Mouse (Mus musculus) brain, embryonic 14.5 days (tissue): ENCODE measurements around the gene Slc25a33. TPM values are rescaled to one million over a fixed set of nuclear protein-coding genes. Genes with fewer than 3 reads are reported as not detected.
A peak's percentile ranks its signal among the peaks of the same experiment; 100 is the strongest.

Source experiments
- DNase-seq: peaks from one replicate; pipeline ENCODE4 v3.0.0-alpha.2; 2011; ENCODE audit warnings: low read depth
- CTCF ChIP-seq: fragments of 200-500 bp; IDR thresholded peaks from 2 replicates; pipeline ENCODE4 v1.5.1; 2012; ENCODE audit warnings: inconsistent platforms, mild to moderate bottlenecking, moderate library complexity, borderline replicate concordance; ENCODE audit not compliant: insufficient read depth, insufficient read length; ENCODE audit errors: extremely low read depth
- POLR2A ChIP-seq: fragments of 200-500 bp; IDR thresholded peaks from 2 replicates; pipeline ENCODE4 v1.6.1; 2012; ENCODE audit warnings: mild to moderate bottlenecking, inconsistent platforms, borderline replicate concordance; ENCODE audit not compliant: poor library complexity, insufficient read depth, insufficient read length, severe bottlenecking; ENCODE audit errors: extremely low read depth
- polyA plus RNA-seq: library from polyadenylated mRNA; depleted of rRNA; stranded (reverse); fragments of >200 nt; gene quantifications from 2 replicates; pipeline ENCODE4 v1.2.3, GENCODE M21; 2012; rRNA removed

The Slc25a33 gene
- polyA plus RNA-seq, 1 experiment = 16.1 TPM

DNA sequence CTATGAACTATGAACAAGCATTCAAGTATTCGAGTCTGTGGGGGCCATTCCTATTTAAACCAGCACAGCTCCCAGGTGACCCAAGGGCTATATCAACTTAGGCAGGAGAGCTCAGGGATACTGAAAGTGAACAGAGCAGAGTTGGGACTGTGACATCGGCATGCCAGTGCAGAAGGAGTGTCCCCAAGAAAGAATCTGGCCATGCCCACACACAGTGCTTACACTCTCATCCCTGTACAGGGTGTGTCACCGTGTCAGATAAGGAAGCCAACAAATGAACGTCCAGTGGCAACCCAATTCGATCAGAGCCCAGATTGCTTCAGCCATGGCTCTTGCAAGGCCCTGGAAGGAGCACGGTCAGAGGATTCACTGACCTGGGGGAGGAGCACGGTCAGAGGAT, 68.8 kb downstream of the Slc25a33 start:
- no peak for TF ChIP-seq POLR2A
- TF ChIP-seq CTCF = no peak
- no peak for DNase-seq

DNA sequence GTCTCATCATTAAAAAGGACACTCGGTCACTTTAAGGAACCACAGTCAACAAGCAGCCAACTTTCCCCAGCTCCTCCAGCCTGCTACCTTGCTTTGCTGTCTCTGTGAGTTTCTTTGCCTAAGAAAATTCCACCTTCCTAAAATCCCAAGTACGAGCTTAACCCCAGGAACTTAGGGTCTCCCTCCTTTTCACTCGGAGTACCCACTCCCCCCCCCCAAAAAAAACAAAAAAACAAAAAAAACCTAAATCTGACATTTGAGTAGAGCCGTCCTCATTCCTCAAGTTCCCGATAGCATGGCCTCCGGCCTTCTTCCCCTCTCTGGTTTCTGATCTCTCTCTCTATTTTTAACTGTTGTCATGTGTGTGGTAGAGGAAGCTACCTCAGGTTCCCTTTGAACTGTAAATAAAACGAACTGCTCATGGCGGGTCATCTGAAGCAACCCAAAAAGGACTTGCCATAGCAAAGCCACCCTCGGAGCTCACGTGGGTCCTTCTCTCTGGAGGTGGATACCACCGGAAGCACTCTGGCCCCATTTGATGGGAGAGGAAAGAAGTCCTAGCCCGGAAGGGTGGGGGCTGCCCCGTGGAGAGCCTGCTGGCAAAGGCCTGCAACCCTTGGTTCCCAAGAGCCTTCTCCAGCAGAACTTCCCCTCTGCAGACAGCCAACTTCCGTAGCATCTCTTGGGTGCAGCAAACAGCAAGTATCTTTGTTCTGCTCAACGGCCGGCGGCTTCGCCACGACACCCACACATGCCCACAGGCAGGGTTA, 71.7 kb downstream of the Slc25a33 start, which contains the start of gene Pik3cd:
Gene Pik3cd (minus strand): TSS at position 362 of the 770 bp plus-strand sequence.
- DNase-seq = no peak
- TF ChIP-seq POLR2A = no peak
- no peak for TF ChIP-seq CTCF

DNA sequence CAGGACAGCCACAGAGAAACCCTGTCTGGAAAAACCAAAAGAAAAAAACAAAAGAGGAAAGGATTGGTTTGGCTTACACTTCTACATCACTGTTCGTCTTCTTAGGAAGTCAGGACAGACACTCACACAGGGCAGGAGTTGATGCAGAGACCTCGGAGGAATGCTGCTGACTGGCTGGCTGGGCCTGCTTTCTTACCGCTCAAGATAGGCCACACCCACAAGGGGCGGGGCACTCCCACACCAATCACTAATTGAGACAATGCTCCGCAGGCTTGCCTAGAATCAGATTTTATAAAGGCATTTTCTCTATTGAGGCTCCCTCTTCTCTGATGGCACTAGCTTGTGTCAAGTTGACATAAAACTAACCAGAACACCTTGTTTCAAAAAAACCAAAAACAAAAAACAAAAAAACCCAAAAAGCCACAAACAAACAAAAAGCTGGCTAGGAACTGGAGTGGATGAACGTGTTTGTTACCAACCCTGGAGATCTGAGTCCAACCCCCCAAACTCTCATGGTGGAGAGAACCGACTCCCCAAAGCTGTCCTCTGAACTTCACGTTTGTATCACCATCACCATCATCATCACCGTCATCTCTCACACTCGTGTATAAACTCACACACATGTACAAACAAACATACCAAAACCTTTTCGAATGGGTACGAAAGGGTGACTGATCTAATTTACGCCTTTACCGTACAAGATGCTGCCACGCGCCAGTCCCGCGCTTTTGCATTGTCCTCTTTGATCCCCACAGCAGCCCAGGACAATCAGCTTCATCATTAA, 72.5 kb downstream of the Slc25a33 start:
- DNase-seq = peak; percentile 47
- no peak for TF ChIP-seq POLR2A
- no peak for TF ChIP-seq CTCF

DNA sequence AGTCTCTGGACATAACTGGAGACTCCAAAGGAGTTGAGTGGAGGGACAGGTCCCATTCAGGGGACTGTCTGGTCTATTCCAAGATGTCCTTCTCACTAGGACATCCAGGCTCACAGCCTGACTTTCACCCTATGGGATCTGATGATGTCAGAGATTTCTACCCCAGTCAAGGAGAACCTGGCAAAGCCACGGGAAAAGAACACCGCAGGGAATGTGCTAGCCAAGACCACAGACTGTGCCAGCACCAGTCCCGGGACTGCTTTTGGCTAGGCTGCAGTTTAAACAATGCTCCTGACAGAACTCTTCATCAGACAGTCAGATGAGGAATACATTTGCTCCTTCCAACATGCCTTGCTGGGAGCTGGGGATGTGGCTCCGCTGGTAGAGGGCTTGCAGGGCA, 74.1 kb downstream of the Slc25a33 start:
- DNase-seq = no peak
- TF ChIP-seq CTCF (no peak), POLR2A (no peak)

DNA sequence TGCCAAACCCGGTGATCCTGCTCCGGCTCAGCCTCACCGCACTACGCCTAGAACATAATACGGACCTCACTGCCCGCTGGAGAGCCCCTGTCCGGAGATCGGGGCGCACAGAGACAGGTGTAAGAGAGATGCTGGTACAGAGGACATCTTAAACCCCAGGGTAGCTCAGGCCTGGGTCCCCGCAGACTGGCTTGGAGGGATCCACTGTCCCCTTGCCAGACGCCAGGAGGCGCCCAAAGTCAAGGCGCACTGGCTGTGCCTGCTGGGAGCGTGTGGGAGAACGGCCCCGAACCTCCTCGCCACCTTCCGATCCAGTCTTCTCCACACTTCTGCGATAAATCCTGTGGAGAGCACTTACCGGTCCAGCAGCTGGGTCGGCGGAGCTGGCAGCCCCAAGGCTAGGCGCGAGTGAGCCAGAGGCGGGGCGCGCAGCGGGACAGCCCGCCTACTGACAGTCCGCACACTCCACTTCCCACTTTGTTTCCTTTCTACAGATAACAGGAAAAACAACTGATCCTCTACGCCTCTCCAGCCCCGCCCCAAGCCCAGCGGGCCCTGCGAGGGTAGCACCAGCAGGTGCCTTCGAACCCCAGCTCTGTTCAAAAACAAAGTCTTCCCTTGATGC, 75.8 kb downstream of the Slc25a33 start:
- TF ChIP-seq CTCF (peak; percentile 63), POLR2A (no peak)
- DNase-seq = peak; percentile 73

DNA sequence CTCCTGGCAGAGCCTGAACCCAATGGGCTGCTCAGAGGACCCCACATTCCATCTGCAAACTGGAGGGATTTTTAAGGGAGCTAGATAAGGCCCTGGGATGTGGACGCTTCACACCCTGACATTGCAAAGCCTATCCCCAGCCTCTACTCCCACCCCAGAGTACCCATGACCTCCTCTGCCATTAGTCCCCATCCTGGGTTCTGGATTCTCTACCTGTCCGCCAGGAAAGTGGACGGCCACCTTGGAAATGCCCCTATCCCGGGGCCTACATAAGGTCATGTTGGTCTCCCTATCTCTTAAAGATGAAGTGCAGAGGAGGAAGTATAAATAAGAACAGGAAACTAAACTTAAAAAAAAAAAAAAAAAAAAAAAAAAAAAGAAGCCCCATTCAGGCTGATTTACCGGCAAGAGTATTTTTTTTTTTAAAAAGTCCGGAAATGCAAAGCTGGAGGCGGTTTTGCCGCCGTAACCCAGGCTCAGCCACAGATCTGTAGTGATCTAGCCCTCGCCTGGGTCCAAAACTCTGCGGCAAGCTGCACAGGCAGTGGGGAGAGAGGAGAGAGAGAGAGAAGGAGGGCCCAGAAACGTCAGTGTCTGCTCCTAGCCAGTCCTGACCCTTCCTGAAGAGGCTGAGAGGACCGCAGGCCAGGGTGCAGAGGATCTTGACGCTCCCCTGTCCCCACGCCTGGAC, 76.4 kb downstream of the Slc25a33 start:
- TF ChIP-seq POLR2A (no peak), CTCF (no peak)
- DNase-seq = no peak

DNA sequence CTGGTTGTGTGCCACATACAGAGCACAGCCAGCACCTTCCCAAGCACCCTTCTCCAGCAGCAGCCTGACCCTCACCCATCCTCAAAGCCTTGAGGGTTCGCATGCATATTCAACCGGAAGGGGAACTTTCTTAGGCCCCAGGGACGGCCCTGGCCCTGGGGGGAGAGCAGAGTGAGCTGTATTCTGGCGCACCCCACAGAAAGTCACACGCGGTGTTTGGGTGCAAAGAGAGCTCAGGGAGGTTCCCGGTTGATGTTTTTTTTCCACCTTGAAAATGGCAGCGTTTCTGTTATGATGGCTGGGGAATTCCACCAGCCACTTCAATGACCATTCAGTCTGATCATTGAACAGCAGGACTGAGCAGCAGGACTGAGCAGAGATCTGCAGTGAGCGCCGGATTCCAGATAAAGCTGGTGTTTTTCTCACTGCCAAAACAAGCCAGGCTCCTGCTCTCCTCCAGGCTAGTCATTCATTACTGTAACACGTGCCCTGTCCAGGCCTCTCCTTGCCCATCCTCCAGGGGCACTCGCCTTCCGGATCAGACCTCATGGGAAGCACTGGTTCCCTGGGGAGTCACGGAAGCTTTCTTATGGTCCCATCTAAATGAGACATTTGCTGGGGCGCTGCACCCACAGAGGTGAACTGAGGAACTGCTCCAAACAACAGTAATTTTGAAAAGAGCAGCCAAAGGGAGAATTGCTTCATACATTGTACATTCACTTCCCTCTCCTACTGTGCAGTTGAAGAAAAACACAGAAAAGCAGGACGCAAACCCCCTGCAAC, 77.7 kb downstream of the Slc25a33 start:
- DNase-seq = peak; percentile 15
- 0 out of 2 replicates have a peak, but pooled peaks have one; percentile 6 for TF ChIP-seq CTCF
- no peak for TF ChIP-seq POLR2A

Other genes with a start within 250 kb of the Slc25a33 start
- gene Clstn1, start 187.8 kb downstream of the Slc25a33 start, polyA plus RNA-seq = 51.4 and 145 TPM in 2 replicates
- 14.5 and 22.4 TPM in 2 replicates for gene Pik3cd, start 71.7 kb downstream of the Slc25a33 start, polyA plus RNA-seq
- gene Tmem201, start 36.2 kb downstream of the Slc25a33 start, polyA plus RNA-seq = 67.6 and 74.0 TPM in 2 replicates
- 5.2 and 6.4 TPM in 2 replicates for gene Spsb1, start 180.8 kb upstream of the Slc25a33 start, polyA plus RNA-seq
- gene H6pd, start 234.7 kb upstream of the Slc25a33 start, polyA plus RNA-seq = 3.2 and 5.8 TPM in 2 replicates